In genomic region chr6:112210238-112210950, GRCm38 (mm10) we compare ENCODE assay signal across 8 mouse cellular contexts.
A peak's percentile ranks its signal among the peaks of the same experiment; 100 is the strongest.
DNase-seq lines count a peak whose midpoint lies in the region; ATAC-seq and TF ChIP-seq lines count a peak whose summit lies in the region.

No protein-coding gene starts in this region.

- WGBS in intestine, postnatal 0 days, result 13% methylated on average over 8 of the region's 8 CpGs
- WGBS in liver, embryonic 16.5 days (ENCODE audit: insufficient replicate concordance), result 22% methylated on average over 8 of the region's 8 CpGs

- no peak overlapping the region for H3K4me3 ChIP-seq in intestine, postnatal 0 days (ENCODE audit: low read depth, low read length)
- no peak overlapping the region for H3K4me3 ChIP-seq in liver, embryonic 16.5 days (ENCODE audit: low read depth, low read length)

- H3K4me1 ChIP-seq in intestine, postnatal 0 days (replicated peaks; ENCODE audit: control insufficient read depth, insufficient read depth, low read length), result no peaks in the 10 kb centered on the region
- H3K4me1 ChIP-seq in liver, embryonic 16.5 days (ENCODE audit: control insufficient read depth, low read depth, low read length), result no peaks in the 10 kb centered on the region

- no peaks in the 10 kb centered on the region for H3K27me3 ChIP-seq in intestine, postnatal 0 days (replicated peaks; ENCODE audit: control insufficient read depth, insufficient read depth, low read length)
- H3K27me3 ChIP-seq in liver, embryonic 16.5 days (ENCODE audit: control insufficient read depth, insufficient read depth, low read depth, low read length), result no peaks in the 10 kb centered on the region

- TF ChIP-seq CTCF in intestine, postnatal 0 days (IDR thresholded peaks at IDR 0.05; ENCODE audit: low read depth), result peak; percentile 46

- H3K27ac ChIP-seq in intestine, postnatal 0 days (ENCODE audit: low read depth, low read length), result no peak overlapping the region
- H3K27ac ChIP-seq in liver, embryonic 16.5 days (ENCODE audit: low read length), result no peak overlapping the region

- no peak overlapping the region for H3K4me2 ChIP-seq in intestine, postnatal 0 days (replicated peaks; ENCODE audit: low read depth)
- no peak overlapping the region for H3K4me2 ChIP-seq in liver, embryonic 16.5 days (ENCODE audit: low read depth, low read length)

- H3K9ac ChIP-seq in intestine, postnatal 0 days (ENCODE audit: low read depth, low read length), result no peak overlapping the region
- no peak overlapping the region for H3K9ac ChIP-seq in liver, embryonic 16.5 days (ENCODE audit: low read depth, low read length)

- ATAC-seq in intestine, postnatal 0 days, result peak; percentile 80
- peak; percentile 95 for ATAC-seq in liver, embryonic 16.5 days (ENCODE audit: low read depth)

- H3K9me3 ChIP-seq in intestine, postnatal 0 days (ENCODE audit: control insufficient read depth), result no peaks in the 10 kb centered on the region
- no peaks in the 10 kb centered on the region for H3K9me3 ChIP-seq in liver, embryonic 16.5 days (replicated peaks; ENCODE audit: control insufficient read depth, low read length)

- peak; percentile 8 for DNase-seq in cerebellum, adult 9-11 months
- no peak for DNase-seq in cerebellum, adult 8-10 months
- peak; percentile 73 for DNase-seq in embryo, embryonic 11 days
- DNase-seq in heart, adult 18-20 months, result peak; percentile 50 to 84
- peak; percentile 29 for DNase-seq in ovary, postnatal 36 days (ENCODE audit: low spot score)
- DNase-seq in thymus, postnatal 4 days, result no peak

- no peaks in the 10 kb centered on the region for H3K36me3 ChIP-seq in intestine, postnatal 0 days (ENCODE audit: control insufficient read depth, insufficient read depth)
- no peaks in the 10 kb centered on the region for H3K36me3 ChIP-seq in liver, embryonic 16.5 days (ENCODE audit: control insufficient read depth, insufficient read depth)

Comparison
In these comparisons a context has a peak if more than half of its experiments do, and no peak if none do; other contexts are left out.
1. DNase-seq: peak in cerebellum, adult 9-11 months (single experiment), embryo, embryonic 11 days (single experiment), heart, adult 18-20 months (2 of 2) and ovary, postnatal 36 days (single experiment); none in cerebellum, adult 8-10 months (single experiment) and thymus, postnatal 4 days (single experiment).